In the genomic region with DNA sequence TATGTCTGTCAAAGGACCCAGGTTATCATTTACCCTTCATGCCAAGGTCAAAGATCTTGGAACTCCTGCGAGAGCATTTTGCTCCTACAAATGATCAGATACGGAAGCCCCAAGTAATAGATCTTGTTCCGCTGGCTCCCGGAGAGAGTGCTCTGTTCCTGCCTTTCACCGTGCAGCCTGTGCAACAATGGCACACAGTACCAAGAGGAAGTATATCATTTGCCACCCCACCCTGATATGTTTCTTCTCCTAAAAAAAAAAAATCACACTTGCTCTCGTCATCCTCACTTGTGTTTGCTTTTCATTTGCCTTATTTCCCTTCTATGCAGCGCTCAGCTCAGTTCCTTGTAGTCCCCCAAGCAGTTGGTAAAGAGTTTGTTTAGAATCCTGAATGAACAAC, we compare ENCODE assay signal across 19 mouse cellular contexts. TPM values are rescaled to one million over a fixed set of nuclear protein-coding genes. Genes with fewer than 3 reads are reported as not detected.
DNase-seq lines count a peak whose midpoint lies in the region; ATAC-seq and TF ChIP-seq lines count a peak whose summit lies in the region.
"Had no signal": no experiment of that assay in that cellular context is flagged by ENCODE, and none has a peak within 500 bp of the region (broad histone marks: within the 10 kb centered on the region; RNA-seq: fewer than 3 reads in every experiment).

No protein-coding gene starts in this region.

- 0 out of 2 replicates have a peak overlapping the region, but pooled peaks have one; percentile 88 for H3K4me2 ChIP-seq in kidney, embryonic 15.5 days
- no peak overlapping the region for H3K4me2 ChIP-seq in lung, embryonic 16.5 days (ENCODE audit: low read depth, low read length)
- no peak overlapping the region for H3K4me2 ChIP-seq in stomach, embryonic 16.5 days (ENCODE audit: low read depth, low read length)
- H3K4me2 ChIP-seq: embryonic facial prominence, embryonic 12.5 days; heart, embryonic 13.5 days; hindbrain, embryonic 12.5 days; liver, embryonic 11.5 days; lung, embryonic 14.5 days; midbrain, embryonic 12.5 days had no signal

- no peaks in the 10 kb centered on the region for H3K9me3 ChIP-seq in kidney, embryonic 15.5 days (replicated peaks)
- H3K9me3 ChIP-seq in lung, embryonic 16.5 days (ENCODE audit: control insufficient read depth, low read length): no peaks in the 10 kb centered on the region
- no peaks in the 10 kb centered on the region for H3K9me3 ChIP-seq in stomach, embryonic 16.5 days (replicated peaks; ENCODE audit: control insufficient read depth, low read length)
- H3K9me3 ChIP-seq: embryonic facial prominence, embryonic 12.5 days; heart, embryonic 13.5 days; hindbrain, embryonic 12.5 days; midbrain, embryonic 12.5 days had no signal

- H3K36me3 ChIP-seq in kidney, embryonic 15.5 days: peaks cover 56% of the 10 kb centered on the region
- peaks cover 9% of the 10 kb centered on the region for H3K36me3 ChIP-seq in lung, embryonic 16.5 days (ENCODE audit: control insufficient read depth, insufficient read depth, low read length)
- H3K36me3 ChIP-seq in stomach, embryonic 16.5 days (ENCODE audit: control insufficient read depth, insufficient read depth, low read length): peaks cover 5% of the 10 kb centered on the region
- H3K36me3 ChIP-seq: midbrain, embryonic 12.5 days had no signal

- H3K9ac ChIP-seq in kidney, embryonic 15.5 days: no peak overlapping the region
- no peak overlapping the region for H3K9ac ChIP-seq in lung, embryonic 16.5 days (ENCODE audit: low read length)
- no peak overlapping the region for H3K9ac ChIP-seq in stomach, embryonic 16.5 days (ENCODE audit: low read length)
- H3K9ac ChIP-seq: embryonic facial prominence, embryonic 12.5 days; heart, embryonic 13.5 days; hindbrain, embryonic 12.5 days; lung, embryonic 14.5 days; midbrain, embryonic 12.5 days had no signal

- H3K4me3 ChIP-seq in gastrocnemius, adult 2 months: peak overlapping the region; percentile 94
- no peak overlapping the region for H3K4me3 ChIP-seq in kidney, embryonic 15.5 days (replicated peaks)
- H3K4me3 ChIP-seq in lung, embryonic 16.5 days (ENCODE audit: low read length): no peak overlapping the region
- H3K4me3 ChIP-seq in stomach, embryonic 16.5 days (replicated peaks; ENCODE audit: low read length): no peak overlapping the region
- H3K4me3 ChIP-seq: embryonic facial prominence, embryonic 12.5 days; heart, embryonic 13.5 days; hindbrain, embryonic 12.5 days; midbrain, embryonic 12.5 days had no signal

- intact Hi-C loops in gastrocnemius, adult 2 months (cut with DNase I): no loop called here
- intact Hi-C loops in gastrocnemius, postnatal 14 days (cut with DNase I; ENCODE audit: low total_unique reads): no loop called here

- ATAC-seq in kidney, embryonic 15.5 days (replicated peaks; ENCODE audit: low FRiP score): no peak
- peak; percentile 36; the same call in 1 of the 2 replicates for ATAC-seq in lung, embryonic 16.5 days (ENCODE audit: low read depth)
- ATAC-seq in stomach, embryonic 16.5 days (ENCODE audit: insufficient read depth, low FRiP score): peak; percentile 52; the same call in 1 of the 2 replicates
- ATAC-seq: activated CD4-positive, CD25-positive, alpha-beta regulatory T cell, adult 4 months had no signal

- no peaks in the 10 kb centered on the region for H3K27me3 ChIP-seq in kidney, embryonic 15.5 days
- no peaks in the 10 kb centered on the region for H3K27me3 ChIP-seq in lung, embryonic 16.5 days (ENCODE audit: control insufficient read depth, insufficient read depth, low read depth, low read length)
- no peaks in the 10 kb centered on the region for H3K27me3 ChIP-seq in stomach, embryonic 16.5 days (ENCODE audit: control insufficient read depth, insufficient read depth, low read length)
- H3K27me3 ChIP-seq: embryonic facial prominence, embryonic 12.5 days; heart, embryonic 13.5 days; hindbrain, embryonic 12.5 days had no signal

- DNase-seq in gastrocnemius, adult 2 months: no peak
- no peak for DNase-seq in gastrocnemius, postnatal 14 days
- no peak for DNase-seq in kidney, postnatal 14 days
- no peak for DNase-seq in lung, postnatal 4 days
- no peak for DNase-seq in gastrocnemius, postnatal 10 days
- DNase-seq: adrenal gland, adult 8-10 months; right cerebral cortex, postnatal 14 days; spleen, adult 18-20 months; thymus, postnatal 25 days had no signal

- no peak for TF ChIP-seq CTCF in gastrocnemius, adult 2 months (IDR thresholded peaks at IDR 0.05)

- H3K27ac ChIP-seq in gastrocnemius, adult 2 months: peak overlapping the region; percentile 67
- H3K27ac ChIP-seq in kidney, embryonic 15.5 days: peak overlapping the region; percentile 87
- H3K27ac ChIP-seq in lung, embryonic 16.5 days (ENCODE audit: low read length): no peak overlapping the region; the same call in 1 of the 2 replicates
- peak overlapping the region; percentile 25; the same call in 1 of the 2 replicates for H3K27ac ChIP-seq in stomach, embryonic 16.5 days (ENCODE audit: low read length)
- H3K27ac ChIP-seq: embryonic facial prominence, embryonic 12.5 days; heart, embryonic 13.5 days; hindbrain, embryonic 12.5 days; midbrain, embryonic 12.5 days had no signal

- H3K4me1 ChIP-seq in kidney, embryonic 15.5 days: peaks cover 98% of the 10 kb centered on the region
- peaks cover 28% of the 10 kb centered on the region for H3K4me1 ChIP-seq in lung, embryonic 16.5 days (replicated peaks; ENCODE audit: control insufficient read depth, insufficient read depth, low read length)
- H3K4me1 ChIP-seq in stomach, embryonic 16.5 days (ENCODE audit: control insufficient read depth, insufficient read depth, low read length): peaks cover 35% of the 10 kb centered on the region
- H3K4me1 ChIP-seq: hindbrain, embryonic 12.5 days; midbrain, embryonic 12.5 days had no signal

- 70% methylated on average over 7 of the region's 7 CpGs for WGBS in kidney, embryonic 15.5 days
- 68% methylated on average over 7 of the region's 7 CpGs for WGBS in lung, embryonic 16.5 days
- 61% methylated on average over 7 of the region's 7 CpGs for WGBS in stomach, embryonic 16.5 days

RNA-seq across cellular contexts. Expression of a gene that starts 7.9 kb away (rescaled TPM):
- total RNA-seq in gastrocnemius, adult 2 months (2021): 10 to 100 TPM; 30.6 to 32.4 TPM
- total RNA-seq in gastrocnemius, postnatal 14 days (2021): 10 to 100 TPM; 28.6 to 37.6 TPM
- polyA plus RNA-seq in kidney, embryonic 15.5 days (2015; fragmentation: Nextera tagmentation; extraction: Ambion mirVana): 27.1 and 27.5 TPM in 2 replicates
- polyA plus RNA-seq in lung, embryonic 16.5 days (2015; fragmentation: Nextera tagmentation; extraction: Ambion mirVana): 14.4 and 14.8 TPM in 2 replicates
- polyA plus RNA-seq in stomach, embryonic 16.5 days (2015; fragmentation: Nextera tagmentation; extraction: Ambion mirVana): 14.7 and 14.8 TPM in 2 replicates
- total RNA-seq in gastrocnemius, postnatal 10 days (2021): 10 to 100 TPM; 36.5 to 37.7 TPM
- polyA plus RNA-seq: activated CD4-positive, CD25-positive, alpha-beta regulatory T cell, adult 4 months had no signal

RNA-seq across cellular contexts. Expression of a gene that starts 8.1 kb away (rescaled TPM):
- total RNA-seq in gastrocnemius, adult 2 months (2021): 10 to 100 TPM; 13.2 to 19.6 TPM
- 10 to 100 TPM; 20.0 to 21.1 TPM for total RNA-seq in gastrocnemius, postnatal 14 days (2021)
- 33.7 and 34.0 TPM in 2 replicates for polyA plus RNA-seq in kidney, embryonic 15.5 days (2015; fragmentation: Nextera tagmentation; extraction: Ambion mirVana)
- polyA plus RNA-seq in lung, embryonic 16.5 days (2015; fragmentation: Nextera tagmentation; extraction: Ambion mirVana): 27.5 and 29.0 TPM in 2 replicates
- polyA plus RNA-seq in stomach, embryonic 16.5 days (2015; fragmentation: Nextera tagmentation; extraction: Ambion mirVana): 36.3 and 43.1 TPM in 2 replicates
- total RNA-seq in gastrocnemius, postnatal 10 days (2021): 10 to 100 TPM; 20.4 to 24.6 TPM
